Mouse (Mus musculus) left cerebral cortex, adult 11 months (tissue): Measurements from ENCODE around the gene Plin5.

ENCODE experiments used
- DNase-seq: peaks from one replicate; pipeline ENCODE4 v3.0.0; 2022; ENCODE audit warnings: low spot score

Gene Plin5

GRCm38 (mm10) chr17:56133457-56134363 lies 16.3 kb upstream of the Plin5 start:
- DNase-seq, result no peak

GRCm38 (mm10) chr17:56132661-56133060 lies 15.3 kb upstream of the Plin5 start:
- no peak for DNase-seq

- DNase-seq, result no peak
These were observed 14.4 kb upstream of the Plin5 start for GRCm38 (mm10) chr17:56131814-56132213.

- no peak for DNase-seq
These were observed 13.7 kb upstream of the Plin5 start for GRCm38 (mm10) chr17:56131136-56131535.

- DNase-seq, result no peak
These were observed 10.8 kb upstream of the Plin5 start for GRCm38 (mm10) chr17:56128246-56128645.

GRCm38 (mm10) chr17:56126175-56126574 lies 8.8 kb upstream of the Plin5 start:
- no peak for DNase-seq

GRCm38 (mm10) chr17:56125276-56125630 lies 7.9 kb upstream of the Plin5 start:
- no peak for DNase-seq

GRCm38 (mm10) chr17:56124377-56125275 lies 7.2 kb upstream of the Plin5 start:
- no peak for DNase-seq

- no peak for DNase-seq
These were observed 6.4 kb upstream of the Plin5 start for GRCm38 (mm10) chr17:56123681-56124340.

GRCm38 (mm10) chr17:56123161-56123560 lies 5.8 kb upstream of the Plin5 start:
- no peak for DNase-seq

GRCm38 (mm10) chr17:56121826-56122225 lies 4.4 kb upstream of the Plin5 start, which contains the start of gene Lrg1:
Gene Lrg1 (minus strand): TSS chr17:56122001.
- DNase-seq, result no peak

- no peak for DNase-seq
These were observed 2.8 kb upstream of the Plin5 start for GRCm38 (mm10) chr17:56119981-56120880.

- no peak for DNase-seq
These were observed 2.0 kb upstream of the Plin5 start for GRCm38 (mm10) chr17:56119431-56119830.

- no peak for DNase-seq
These were observed 1.2 kb downstream of the Plin5 start for GRCm38 (mm10) chr17:56116193-56116592.

GRCm38 (mm10) chr17:56112743-56113142 lies 4.7 kb downstream of the Plin5 start:
- DNase-seq, result no peak

- DNase-seq, result peak; percentile 49
These were observed 5.5 kb downstream of the Plin5 start for GRCm38 (mm10) chr17:56111864-56112263.

GRCm38 (mm10) chr17:56111021-56111420 lies 6.4 kb downstream of the Plin5 start:
- DNase-seq, result no peak

GRCm38 (mm10) chr17:56110571-56110970 lies 6.8 kb downstream of the Plin5 start:
- no peak for DNase-seq

GRCm38 (mm10) chr17:56109219-56110051 lies 8.0 kb downstream of the Plin5 start, which contains the start of gene Plin4:
Gene Plin4 (minus strand): TSS chr17:56109803.
- DNase-seq, result no peak
